Mouse (Mus musculus) yolk sac, embryonic 10.5 days (tissue): ENCODE data around the gene Cd52.

ENCODE experiments used
- DNase-seq: peaks from one replicate; pipeline ENCODE4 v3.0.0-alpha.2; 2017; ENCODE audit warnings: low spot score

The Cd52 gene

GRCm38 (mm10) chr4:134051912-134052311 lies 43.0 kb downstream of the Cd52 start:
- DNase-seq: peak; percentile 80

GRCm38 (mm10) chr4:134047648-134048047 lies 47.2 kb downstream of the Cd52 start:
- DNase-seq: no peak

- DNase-seq: no peak
Measured at GRCm38 (mm10) chr4:134043041-134043440, 51.8 kb downstream of the Cd52 start.

- DNase-seq: no peak
Measured at GRCm38 (mm10) chr4:134041317-134042123, 53.4 kb downstream of the Cd52 start.

GRCm38 (mm10) chr4:134035953-134036352 lies 58.9 kb downstream of the Cd52 start:
- DNase-seq: peak; percentile 68
